Mouse (Mus musculus) urinary bladder, postnatal 25 days (tissue): ENCODE results near the gene Mccc1.

Experiments used
- DNase-seq: peaks from one replicate; pipeline ENCODE4 v3.0.0; 2022; ENCODE audit warnings: low spot score

The Mccc1 gene

GRCm38 (mm10) chr3:36000275-36001239 is at the start of gene Mccc1:
TSS of gene Mccc1 (minus strand) at chr3:36000678.
- peak; percentile 90 for DNase-seq

- DNase-seq = no peak
Measured at GRCm38 (mm10) chr3:36049106-36049505, 48.6 kb upstream of the Mccc1 start.

- DNase-seq = no peak
Measured at GRCm38 (mm10) chr3:36045086-36045485, 44.6 kb upstream of the Mccc1 start.

- DNase-seq = no peak
Measured at GRCm38 (mm10) chr3:36044520-36044919, 44.0 kb upstream of the Mccc1 start.

GRCm38 (mm10) chr3:36031740-36032510 is 31.4 kb upstream of the Mccc1 start:
- no peak for DNase-seq

GRCm38 (mm10) chr3:36029993-36030392 is 29.5 kb upstream of the Mccc1 start:
- DNase-seq = no peak

- DNase-seq = no peak
Measured at GRCm38 (mm10) chr3:36025732-36026131, 25.3 kb upstream of the Mccc1 start.

GRCm38 (mm10) chr3:36011239-36011638 is 10.8 kb upstream of the Mccc1 start:
- no peak for DNase-seq

- no peak for DNase-seq
Measured at GRCm38 (mm10) chr3:36008411-36009154, 8.1 kb upstream of the Mccc1 start.

GRCm38 (mm10) chr3:36004028-36004895 is 3.8 kb upstream of the Mccc1 start:
- no peak for DNase-seq

GRCm38 (mm10) chr3:35994552-35995531 is 5.6 kb downstream of the Mccc1 start:
- no peak for DNase-seq

GRCm38 (mm10) chr3:35990715-35991114 is 9.8 kb downstream of the Mccc1 start:
- DNase-seq = no peak

- DNase-seq = no peak
Measured at GRCm38 (mm10) chr3:35988031-35988430, 12.4 kb downstream of the Mccc1 start.

- no peak for DNase-seq
Measured at GRCm38 (mm10) chr3:35986266-35986665, 14.2 kb downstream of the Mccc1 start.

- DNase-seq = peak; percentile 16
Measured at GRCm38 (mm10) chr3:35973551-35973950, 26.9 kb downstream of the Mccc1 start.

GRCm38 (mm10) chr3:35972985-35973384 is 27.5 kb downstream of the Mccc1 start:
- DNase-seq = no peak

GRCm38 (mm10) chr3:35971149-35971548 is 29.3 kb downstream of the Mccc1 start:
- DNase-seq = no peak

GRCm38 (mm10) chr3:35970441-35970840 is 30.0 kb downstream of the Mccc1 start:
- no peak for DNase-seq

- no peak for DNase-seq
Measured at GRCm38 (mm10) chr3:35967366-35967921, 33.0 kb downstream of the Mccc1 start.

- DNase-seq = no peak
Measured at GRCm38 (mm10) chr3:35966493-35966892, 34.0 kb downstream of the Mccc1 start.
